Mouse (Mus musculus) adipocyte (in vitro differentiated cells): Measurements from ENCODE around the gene Atp12a.
A peak's percentile ranks its signal among the peaks of the same experiment; 100 is the strongest.

Source experiments
- DNase-seq: peaks from one replicate; pipeline ENCODE4 v3.0.0-alpha.2; 2016; ENCODE audit warnings: low spot score

Atp12a gene

GRCm38 (mm10) chr14:56379336-56379735, 14.5 kb downstream of the Atp12a start:
- no peak for DNase-seq

- DNase-seq = no peak
Observed at GRCm38 (mm10) chr14:56382366-56382765, 17.5 kb downstream of the Atp12a start.

- DNase-seq = no peak
Observed at GRCm38 (mm10) chr14:56390247-56390646, 25.4 kb downstream of the Atp12a start.

- no peak for DNase-seq
Observed at GRCm38 (mm10) chr14:56393704-56394312, 28.9 kb downstream of the Atp12a start.

GRCm38 (mm10) chr14:56398001-56398400, 33.1 kb downstream of the Atp12a start:
- DNase-seq = peak; percentile 2

GRCm38 (mm10) chr14:56402311-56403071, 37.6 kb downstream of the Atp12a start, which contains the start of gene Rnf17:
Gene Rnf17, plus strand, starts transcription at chr14:56402581.
- no peak for DNase-seq

- DNase-seq = no peak
Observed at GRCm38 (mm10) chr14:56403072-56403375, 38.2 kb downstream of the Atp12a start.
